Mouse (Mus musculus): Measurements from ENCODE around the gene Srsf7. TPM values are rescaled to one million over a fixed set of nuclear protein-coding genes. Genes with fewer than 3 reads are reported as not detected.
"Not testable (repeated sequence)": the region's sequence is repeated elsewhere in the genome, so short reads cannot be mapped to it uniquely, and the experiment has no call there.

Gene Srsf7
- total RNA-seq (2021), result 10 to 100 TPM; 26.3 to 31.9 TPM
- long read RNA-seq, experiment 1, transcript Srsf7-208 (8 exons, 1,040 nt), result major isoform, 10 of 32 reads
- long read RNA-seq, experiment 1, transcript Srsf7-201 (8 exons, 2,288 nt), result major isoform, 10 of 32 reads
- long read RNA-seq, experiment 1, partial matches to known transcripts, result 0 of 32 reads
- long read RNA-seq, experiment 1, other reads (novel, unspliced or antisense), result 9 of 32 reads
- long read RNA-seq, experiment 2, transcript Srsf7-208 (8 exons, 1,040 nt), result major isoform, 10 of 30 reads
- long read RNA-seq, experiment 2, partial matches to known transcripts, result 1 of 30 reads
- long read RNA-seq, experiment 2, other reads (novel, unspliced or antisense), result 14 of 30 reads

- DNase-seq (ENCODE audit: low spot score), result peak; percentile 98
Measured at GRCm38 (mm10) chr17:80206671-80207581, at the start of gene Srsf7, which contains the start of gene Ttc39d. Gene Srsf7 (minus strand): TSS chr17:80207307. Gene Ttc39d (plus strand): TSS chr17:80207460.

GRCm38 (mm10) chr17:80255208-80255607 lies 48.1 kb upstream of the Srsf7 start:
- DNase-seq (ENCODE audit: low spot score), result peak; percentile 92

GRCm38 (mm10) chr17:80254421-80254820 lies 47.3 kb upstream of the Srsf7 start:
- no peak for DNase-seq (ENCODE audit: low spot score)

GRCm38 (mm10) chr17:80252757-80253525 lies 45.8 kb upstream of the Srsf7 start:
- peak; percentile 39 for DNase-seq (ENCODE audit: low spot score)

GRCm38 (mm10) chr17:80243116-80243515 lies 36.0 kb upstream of the Srsf7 start:
- no peak for DNase-seq (ENCODE audit: low spot score)

GRCm38 (mm10) chr17:80241594-80241993 lies 34.5 kb upstream of the Srsf7 start:
- DNase-seq (ENCODE audit: low spot score), result no peak

GRCm38 (mm10) chr17:80237475-80237874 lies 30.4 kb upstream of the Srsf7 start:
- no peak for DNase-seq (ENCODE audit: low spot score)

- no peak for DNase-seq (ENCODE audit: low spot score)
Measured at GRCm38 (mm10) chr17:80236805-80237204, 29.7 kb upstream of the Srsf7 start.

GRCm38 (mm10) chr17:80235477-80235876 lies 28.4 kb upstream of the Srsf7 start:
- DNase-seq (ENCODE audit: low spot score), result no peak

- DNase-seq (ENCODE audit: low spot score), result no peak
Measured at GRCm38 (mm10) chr17:80234376-80234775, 27.3 kb upstream of the Srsf7 start.

- DNase-seq (ENCODE audit: low spot score), result no peak
Measured at GRCm38 (mm10) chr17:80233844-80234243, 26.7 kb upstream of the Srsf7 start.

GRCm38 (mm10) chr17:80229396-80229795 lies 22.3 kb upstream of the Srsf7 start:
- DNase-seq (ENCODE audit: low spot score), result peak; percentile 17

GRCm38 (mm10) chr17:80225142-80225541 lies 18.0 kb upstream of the Srsf7 start:
- DNase-seq (ENCODE audit: low spot score), result not testable (repeated sequence)

GRCm38 (mm10) chr17:80224326-80225116 lies 17.4 kb upstream of the Srsf7 start, which contains the start of gene Gemin6:
Gene Gemin6 (plus strand): TSS chr17:80224441.
- peak; percentile 87 for DNase-seq (ENCODE audit: low spot score)

- no peak for DNase-seq (ENCODE audit: low spot score)
Measured at GRCm38 (mm10) chr17:80223829-80224228, 16.7 kb upstream of the Srsf7 start.

- DNase-seq (ENCODE audit: low spot score), result no peak
Measured at GRCm38 (mm10) chr17:80221890-80222628, 15.0 kb upstream of the Srsf7 start.

- DNase-seq (ENCODE audit: low spot score), result no peak
Measured at GRCm38 (mm10) chr17:80221202-80221601, 14.1 kb upstream of the Srsf7 start.

GRCm38 (mm10) chr17:80220131-80220530 lies 13.0 kb upstream of the Srsf7 start:
- DNase-seq (ENCODE audit: low spot score), result no peak

- DNase-seq (ENCODE audit: low spot score), result not testable (repeated sequence)
Measured at GRCm38 (mm10) chr17:80213998-80214397, 6.9 kb upstream of the Srsf7 start.

GRCm38 (mm10) chr17:80206301-80206670 lies 821 bp downstream of the Srsf7 start:
- DNase-seq (ENCODE audit: low spot score), result no peak
